Mouse (Mus musculus) heart, postnatal 0 days (tissue): ENCODE measurements at regions not wholly inside any gene's neighbourhood (a gene's known extent, or its start where the extent isn't known, plus 50 kb on each side); places are given as distances from the start of the nearest gene placed in this dataset.

ENCODE experiments used
- CTCF ChIP-seq: IDR thresholded peaks from 2 replicates; pipeline ENCODE4 v1.5.1; 2016; ENCODE audit warnings: antibody characterized with exemption, control low read depth, low read depth
- EP300 ChIP-seq: IDR thresholded peaks from 2 replicates; pipeline ENCODE4 v1.6.1; 2016; ENCODE audit warnings: antibody characterized with exemption, low read depth

GRCm38 (mm10) chr2:21909481-21909966 is 317.8 kb upstream of the Myo3a start:
- TF ChIP-seq CTCF = peak; percentile 93
- no peak for TF ChIP-seq EP300
